Mouse (Mus musculus) brown adipose tissue, adult 24 weeks (tissue): Measurements from ENCODE around the gene Spx. TPM values are rescaled to one million over a fixed set of nuclear protein-coding genes. Genes with fewer than 3 reads are reported as not detected.

Source experiments
- H3K27ac ChIP-seq: fragments of 200-500 bp; replicated peaks from 2 replicates; pipeline ENCODE4 v1.5.1; 2012; ENCODE audit warnings: low read depth, mild to moderate bottlenecking, low read length
- H3K4me1 ChIP-seq: fragments of 200-500 bp; 2 replicates; pipeline ENCODE4 v1.6.1; 2012; ENCODE audit warnings: low read length, mixed read lengths; ENCODE audit not compliant: control insufficient read depth, insufficient read depth, insufficient read length
- H3K4me3 ChIP-seq: fragments of 200-500 bp; 2 replicates; pipeline ENCODE4 v1.5.1; 2012; ENCODE audit warnings: low read depth, mild to moderate bottlenecking, low read length, moderate library complexity; ENCODE audit not compliant: insufficient read depth
- polyA plus RNA-seq: library from polyadenylated mRNA; stranded (reverse); fragments of >200 nt; gene quantifications from 2 replicates; pipeline ENCODE4 v1.2.4, GENCODE M21; 2012; ENCODE audit not compliant: missing spikeins, insufficient read depth, insufficient read length

The Spx gene
- polyA plus RNA-seq, 1 experiment, result not detected

DNA sequence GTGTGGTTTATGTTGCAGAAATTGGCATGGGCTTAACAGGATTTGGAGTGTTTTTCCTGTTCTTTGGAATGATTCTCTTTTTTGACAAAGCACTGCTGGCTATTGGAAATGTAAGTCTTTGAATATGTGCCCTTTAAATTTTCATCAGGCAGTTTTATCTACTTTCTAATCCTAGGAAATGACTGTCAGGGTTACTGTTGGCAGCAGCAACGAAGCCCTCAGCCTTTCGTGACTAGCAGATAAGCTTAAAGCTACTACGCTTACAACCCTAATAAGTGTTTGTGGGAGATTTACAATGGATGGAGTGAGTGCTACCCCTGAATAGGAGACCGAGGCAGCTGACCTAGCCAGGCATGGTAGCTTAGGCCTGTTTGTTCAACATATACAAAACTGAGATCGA, 20.9 kb upstream of the Spx start:
- peaks cover 16% of the 10 kb centered on the region for H3K4me1 ChIP-seq
- no peak overlapping the region for H3K4me3 ChIP-seq
- no peak overlapping the region; the same call in 1 of the 2 replicates for H3K27ac ChIP-seq

DNA sequence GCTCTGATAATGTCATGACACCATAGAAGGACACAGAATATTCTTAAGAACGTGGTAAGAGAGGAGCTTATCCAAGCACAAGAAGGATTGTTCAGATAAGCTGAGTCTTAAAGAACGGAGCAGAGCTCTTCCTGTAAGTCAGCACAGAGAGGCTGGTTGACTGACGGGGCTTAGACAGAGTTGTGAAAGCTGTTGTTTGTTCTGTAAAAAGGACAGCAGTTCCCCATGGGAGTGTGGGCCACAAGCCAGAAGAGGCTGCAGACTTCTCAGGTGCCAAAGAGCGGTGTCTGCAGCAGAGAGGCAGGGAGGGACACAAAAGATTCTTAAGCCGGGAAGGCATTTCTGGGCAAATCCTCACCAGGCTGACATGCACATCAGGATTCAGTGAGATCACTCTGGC, 18.6 kb upstream of the Spx start:
- Histone ChIP-seq H3K4me1 (peaks cover 12% of the 10 kb centered on the region), H3K4me3 (no peak overlapping the region), H3K27ac (no peak overlapping the region)

DNA sequence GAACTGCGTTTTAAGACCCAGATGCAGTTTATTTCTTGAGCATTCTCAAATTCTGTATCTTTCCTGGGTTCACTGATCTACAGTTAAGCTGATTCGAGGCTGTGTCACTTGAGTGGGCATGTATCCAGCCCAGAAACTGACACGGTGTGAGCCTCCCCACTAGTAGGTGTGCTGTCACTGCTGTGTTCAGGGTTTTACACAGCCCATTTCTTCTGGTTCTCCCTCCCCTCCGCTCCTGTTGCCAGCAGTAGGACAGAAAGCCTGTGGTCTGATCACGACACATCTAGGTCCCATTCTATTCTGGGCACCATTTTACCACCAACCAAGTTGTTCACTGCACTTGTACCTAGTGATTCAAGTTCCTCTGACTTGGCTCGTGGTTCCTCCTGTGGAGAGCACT, 17.5 kb upstream of the Spx start:
- H3K4me3 ChIP-seq, result no peak overlapping the region
- H3K27ac ChIP-seq, result no peak overlapping the region
- H3K4me1 ChIP-seq, result peaks cover 10% of the 10 kb centered on the region; the same call in 1 of the 2 replicates

DNA sequence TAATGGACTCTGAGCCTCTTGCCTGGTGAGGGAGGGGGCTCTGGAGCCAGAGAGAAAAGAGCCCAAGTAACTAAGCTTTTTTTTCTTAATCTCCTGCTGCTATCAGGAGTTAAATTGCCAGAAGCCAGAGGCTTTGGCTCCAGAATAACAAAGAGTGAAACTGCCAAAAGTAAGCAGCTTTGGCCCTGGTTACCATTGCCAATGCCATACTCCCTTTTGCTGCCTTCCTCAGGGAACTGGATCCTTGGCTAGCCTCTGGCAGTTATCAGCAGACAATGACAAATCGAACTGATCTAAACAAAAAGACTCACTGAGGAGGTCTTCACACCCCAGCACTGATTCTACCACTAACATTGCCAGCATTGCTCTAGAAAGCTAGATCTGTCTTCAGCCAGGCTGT, 2.1 kb upstream of the Spx start:
- no peak overlapping the region for H3K4me3 ChIP-seq
- no peaks in the 10 kb centered on the region for H3K4me1 ChIP-seq
- H3K27ac ChIP-seq, result no peak overlapping the region

DNA sequence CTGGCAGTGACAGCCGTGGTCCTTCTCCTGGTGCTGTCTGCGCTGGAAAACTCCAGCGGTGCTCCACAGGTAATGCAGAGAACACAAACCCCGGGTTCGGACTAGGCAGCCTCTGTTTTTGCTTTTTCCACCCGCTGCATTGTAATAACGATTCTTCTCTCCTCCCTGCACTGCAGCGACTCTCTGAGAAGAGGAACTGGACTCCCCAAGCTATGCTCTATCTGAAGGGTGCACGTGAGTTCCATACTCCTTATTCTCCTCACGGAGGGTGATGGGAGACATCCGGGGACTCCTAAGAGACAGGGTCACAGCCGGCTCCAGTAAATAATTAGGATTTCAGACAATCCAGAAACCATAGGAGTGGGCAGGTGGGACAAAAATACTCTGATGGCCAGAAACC, 604 bp downstream of the Spx start:
- Histone ChIP-seq H3K27ac (no peak overlapping the region), H3K4me3 (no peak overlapping the region), H3K4me1 (no peaks in the 10 kb centered on the region)

DNA sequence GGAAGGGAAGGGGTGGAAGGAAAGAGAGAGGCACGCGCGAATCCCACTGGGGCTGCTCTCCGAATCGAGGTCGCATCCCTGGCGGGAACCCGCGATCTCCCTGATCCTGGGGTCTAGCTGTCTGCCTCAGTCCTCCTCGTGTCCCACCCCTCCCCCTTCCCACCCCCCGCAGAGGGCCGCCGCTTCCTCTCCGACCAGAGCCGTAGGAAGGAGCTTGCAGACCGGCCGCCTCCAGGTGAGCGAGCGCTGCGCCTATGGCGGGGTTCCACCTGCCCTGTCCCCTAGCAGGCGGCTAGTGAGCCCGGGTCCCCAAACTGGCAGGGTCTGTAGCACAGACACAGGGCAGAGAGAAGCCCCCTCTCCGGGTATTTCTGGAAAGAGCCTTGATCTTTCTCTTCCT, 1.4 kb downstream of the Spx start:
- no peak overlapping the region for H3K27ac ChIP-seq
- no peak overlapping the region for H3K4me3 ChIP-seq
- no peaks in the 10 kb centered on the region for H3K4me1 ChIP-seq

DNA sequence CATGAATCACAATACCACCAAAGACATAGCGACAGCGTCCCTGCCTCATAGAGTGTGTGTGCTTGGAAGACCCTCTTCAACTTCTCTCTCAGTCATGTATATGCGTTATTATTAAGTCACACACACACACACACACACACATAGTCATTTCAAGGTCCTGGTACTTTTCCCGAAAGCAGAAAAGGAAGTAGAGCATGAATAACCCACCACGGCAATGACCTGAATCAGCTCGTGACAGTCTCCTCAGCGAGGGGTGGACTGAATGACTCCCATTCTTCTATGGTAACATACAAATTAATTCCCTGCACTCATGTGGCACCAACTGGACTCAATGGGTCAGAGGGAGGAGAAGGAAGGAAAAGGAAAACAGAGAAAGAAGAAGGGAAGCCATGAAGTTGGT, 11.7 kb downstream of the Spx start:
- Histone ChIP-seq H3K4me1 (no peaks in the 10 kb centered on the region), H3K4me3 (no peak overlapping the region), H3K27ac (no peak overlapping the region)

DNA sequence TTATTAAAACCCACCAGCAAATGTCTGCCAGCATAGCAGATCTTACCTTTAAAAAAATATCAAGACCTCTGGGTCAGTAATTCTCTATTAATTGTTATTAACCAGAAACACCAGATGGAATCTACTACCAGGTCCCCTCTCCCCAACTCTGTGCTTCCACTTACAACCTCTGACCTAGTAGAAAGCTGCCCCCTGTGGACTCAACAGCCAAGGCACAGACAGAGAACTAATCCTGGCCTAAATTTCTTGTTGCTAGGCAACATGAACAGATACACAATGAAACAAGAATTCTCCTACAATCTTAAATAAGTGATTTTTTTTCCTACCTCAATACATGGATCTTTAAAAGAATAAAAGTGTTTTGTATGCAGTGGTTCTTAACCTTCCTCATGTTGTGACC, 15.8 kb downstream of the Spx start:
- no peak overlapping the region for H3K27ac ChIP-seq
- H3K4me1 ChIP-seq, result no peaks in the 10 kb centered on the region
- H3K4me3 ChIP-seq, result no peak overlapping the region

DNA sequence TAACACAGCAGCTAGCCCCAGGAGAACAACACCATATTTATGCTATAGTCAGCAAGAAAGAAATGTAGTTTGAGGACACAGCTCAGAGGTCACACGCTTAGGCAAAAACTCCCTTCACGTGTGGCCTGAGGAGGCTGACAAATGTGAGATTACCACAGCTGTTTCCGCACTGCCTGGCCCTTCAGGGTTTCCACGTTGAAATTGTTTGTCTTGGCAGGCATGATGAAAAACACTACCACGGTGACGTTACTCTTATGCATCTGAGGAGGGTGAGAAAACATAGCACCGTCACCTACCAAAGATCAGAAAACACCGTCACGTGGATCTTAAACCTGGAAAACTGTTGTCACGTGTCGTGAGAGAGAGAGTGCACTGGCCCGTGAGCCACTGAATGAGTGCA, 38.1 kb downstream of the Spx start:
- Histone ChIP-seq H3K27ac (no peak overlapping the region), H3K4me3 (no peak overlapping the region), H3K4me1 (no peaks in the 10 kb centered on the region)

DNA sequence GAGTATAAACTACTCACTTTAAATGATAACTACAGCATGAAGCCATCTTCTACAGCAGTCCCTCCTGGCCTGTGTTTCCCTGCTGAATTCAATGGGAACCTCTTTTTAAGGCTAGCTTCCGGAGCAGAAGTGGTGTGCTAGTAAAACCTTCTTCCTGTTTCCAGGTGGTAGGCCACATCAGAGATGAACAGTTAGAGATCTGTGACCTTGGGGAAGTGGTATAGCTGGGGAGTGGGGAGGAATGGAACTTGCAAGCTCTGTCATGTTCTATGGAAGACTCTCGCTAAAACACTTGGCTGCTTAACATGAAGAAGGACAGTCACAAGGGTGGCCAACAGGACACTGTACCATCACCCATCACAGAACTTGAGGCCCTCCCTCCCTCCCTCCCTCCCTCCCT, 40.1 kb downstream of the Spx start:
- H3K4me3 ChIP-seq, result no peak overlapping the region
- H3K27ac ChIP-seq, result no peak overlapping the region
- no peaks in the 10 kb centered on the region for H3K4me1 ChIP-seq

DNA sequence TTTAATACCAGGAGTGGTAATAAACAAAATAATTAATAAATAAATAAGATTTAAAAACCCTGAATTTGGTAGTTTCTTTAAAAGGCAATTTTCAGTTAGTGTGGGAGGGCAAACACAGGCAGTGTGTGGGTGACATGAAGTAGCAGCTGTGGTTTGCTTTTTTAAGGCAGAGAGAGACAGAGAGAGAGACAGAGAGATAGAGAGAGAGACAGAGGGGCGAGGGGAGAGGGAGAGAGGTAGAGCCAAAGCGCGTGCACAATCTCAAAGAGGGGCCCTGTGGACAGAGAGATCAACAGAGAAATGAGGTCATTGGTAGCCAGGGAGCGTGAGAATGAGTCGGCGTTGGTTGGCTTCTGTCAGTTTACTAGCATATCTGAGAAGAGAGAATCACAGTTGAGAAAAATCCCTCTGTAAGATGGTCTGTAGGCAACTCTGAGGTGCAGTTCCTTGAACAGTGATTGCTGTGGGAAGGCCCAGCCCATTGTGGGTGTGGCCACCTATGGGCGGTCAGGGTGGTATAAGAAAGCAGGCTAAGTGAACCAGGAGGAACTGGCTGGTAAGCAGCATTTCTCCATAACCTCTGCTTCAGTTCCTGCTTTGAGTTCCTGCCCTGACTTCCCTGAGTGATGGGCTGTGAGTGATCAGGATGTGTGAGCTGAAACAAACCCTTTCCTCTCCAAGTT, 42.2 kb downstream of the Spx start:
- H3K27ac ChIP-seq, result no peak overlapping the region
- no peaks in the 10 kb centered on the region for H3K4me1 ChIP-seq
- no peak overlapping the region for H3K4me3 ChIP-seq

DNA sequence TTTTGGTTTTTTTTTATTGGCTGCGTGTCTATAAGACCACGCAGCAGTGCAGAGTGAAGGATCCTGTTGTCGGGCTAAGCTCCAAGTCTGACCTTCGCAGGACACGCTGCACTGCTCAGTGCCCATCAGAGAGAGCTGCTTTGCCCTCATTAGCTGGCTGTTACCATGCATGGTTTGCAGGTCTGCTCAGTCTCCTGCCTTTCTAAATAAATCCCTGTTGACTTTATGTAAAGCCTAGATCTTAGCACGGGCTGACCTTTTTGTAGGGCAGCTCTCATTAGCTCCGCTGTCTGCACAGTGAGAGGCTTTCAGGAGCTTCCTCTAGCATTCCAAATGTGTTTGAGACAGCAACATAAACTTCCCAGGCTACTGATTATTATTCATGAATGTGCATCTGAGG, 44.8 kb downstream of the Spx start:
- no peak overlapping the region for H3K27ac ChIP-seq

DNA sequence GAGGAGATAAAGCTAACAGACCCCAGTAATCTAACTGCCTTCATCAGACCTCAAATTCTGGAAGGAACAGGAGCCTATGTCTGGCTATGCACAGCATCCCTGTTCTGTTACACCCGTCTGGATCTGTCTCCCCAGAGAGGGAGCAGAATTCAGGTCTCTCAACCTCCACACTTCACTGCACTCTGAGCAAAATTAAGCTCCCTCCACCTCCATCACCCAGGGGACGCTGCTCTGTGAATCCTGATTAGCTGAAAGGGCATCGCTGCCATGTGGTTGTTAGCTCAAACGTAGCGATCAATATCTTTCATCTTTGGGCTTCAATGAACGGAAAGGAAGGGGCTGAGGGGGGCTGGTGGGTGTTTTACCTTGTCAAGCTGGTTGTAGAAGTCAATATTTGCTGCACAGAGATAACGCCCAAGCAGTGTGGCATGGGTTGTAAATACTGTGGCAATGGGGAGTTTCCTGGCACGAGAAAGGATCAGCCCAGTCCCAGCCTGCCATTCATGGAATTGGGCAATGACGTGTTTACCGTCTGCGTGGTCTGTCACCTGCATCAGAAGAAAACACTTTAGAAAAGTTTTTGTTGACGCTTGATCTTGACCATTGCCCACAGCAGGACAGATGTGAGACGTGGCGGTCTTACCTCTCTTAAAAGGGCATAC, 45.9 kb downstream of the Spx start:
- Histone ChIP-seq H3K4me1 (no peaks in the 10 kb centered on the region), H3K4me3 (no peak overlapping the region), H3K27ac (no peak overlapping the region)

More for the DNA sequence above, 44.8 kb downstream of the Spx start:
- no peaks in the 10 kb centered on the region for H3K4me1 ChIP-seq
- no peak overlapping the region for H3K4me3 ChIP-seq

DNA sequence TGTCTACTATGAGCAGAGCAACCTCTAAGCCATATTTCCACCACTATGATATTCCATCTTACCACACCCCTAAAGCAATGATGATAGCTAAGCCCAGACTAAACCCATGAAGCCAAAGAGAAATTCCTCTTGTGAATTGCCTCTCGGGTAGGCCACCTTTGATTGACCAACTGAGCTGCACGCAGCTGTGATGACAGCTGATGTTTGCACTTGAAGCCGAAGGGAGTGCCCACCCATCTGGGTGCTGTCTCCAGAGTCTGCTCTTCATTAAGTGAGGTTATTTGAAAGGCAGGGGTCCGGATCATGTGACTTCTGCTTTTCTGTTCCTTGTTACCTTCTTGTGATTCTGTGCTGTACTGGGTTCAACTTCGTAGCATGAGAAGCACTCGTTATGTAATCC, 49.0 kb downstream of the Spx start:
- H3K4me3 ChIP-seq, result no peak overlapping the region
- no peaks in the 10 kb centered on the region for H3K4me1 ChIP-seq
- H3K27ac ChIP-seq, result no peak overlapping the region
